In the genomic region with DNA sequence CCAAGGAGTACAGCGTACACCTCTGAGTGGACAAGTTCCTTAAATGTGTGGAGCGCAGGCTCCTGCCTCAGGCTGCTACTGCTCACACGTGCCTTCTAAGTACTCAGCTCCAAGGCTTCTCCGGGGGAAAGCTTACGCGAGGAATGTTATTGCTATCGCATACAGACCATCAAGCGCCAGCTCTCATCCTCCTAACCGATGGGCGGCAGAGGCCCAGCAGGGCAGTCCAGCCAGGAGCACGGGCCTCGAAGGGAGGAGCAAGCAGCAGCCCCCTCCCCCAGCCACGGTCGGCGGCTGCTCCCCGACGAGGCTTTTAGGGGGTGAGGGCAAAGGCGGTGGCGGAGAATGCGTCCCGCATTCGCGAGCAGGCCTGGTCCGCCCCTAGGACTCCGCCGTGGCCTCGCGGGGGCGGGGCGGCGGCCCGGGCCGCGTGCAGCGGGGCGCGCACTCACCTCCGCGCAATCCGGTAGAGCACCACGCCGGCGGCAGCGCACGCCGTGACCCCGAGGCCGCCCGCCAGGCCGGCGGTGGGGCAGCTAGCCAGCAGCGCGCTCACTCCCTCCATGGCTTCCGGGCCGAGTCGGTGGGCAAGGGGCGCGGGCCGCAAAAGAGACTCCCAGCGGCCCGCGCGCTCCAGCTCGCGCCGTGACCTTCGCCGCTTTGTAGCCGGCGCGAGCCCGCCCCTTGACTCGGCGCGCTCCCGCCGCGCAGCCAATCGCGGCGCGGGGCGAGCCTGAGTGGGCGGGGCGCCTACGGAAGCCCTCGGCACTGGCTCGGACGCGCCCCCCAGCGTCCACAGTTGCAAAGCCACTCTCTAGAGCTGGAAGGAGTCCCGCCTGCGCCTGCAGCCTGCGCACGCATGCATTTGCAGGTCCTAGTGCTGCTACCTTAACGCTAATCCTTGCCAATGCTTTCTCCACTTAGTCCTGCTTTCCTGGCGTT, we compare ENCODE assay signal across 8 mouse cellular contexts. TPM values are rescaled to one million over a fixed set of nuclear protein-coding genes. Genes with fewer than 3 reads are reported as not detected.
DNase-seq lines count a peak whose midpoint lies in the region; ATAC-seq lines count a peak whose summit lies in the region.

A gene (minus strand): TSS at position 662 of the 942 bp plus-strand sequence.

- no peaks in the 10 kb centered on the region for H3K9me3 ChIP-seq in megakaryocyte, embryonic 14.5 days

- H3K36me3 ChIP-seq in megakaryocyte, embryonic 14.5 days (replicated peaks; ENCODE audit: low read length), result peaks cover 26% of the 10 kb centered on the region

- peak; percentile 92 for ATAC-seq in common myeloid progenitor, adult 5-6 weeks (replicated peaks; ENCODE audit: low read depth, poor library complexity, severe bottlenecking)

- H3K4me3 ChIP-seq in megakaryocyte, embryonic 14.5 days (replicated peaks), result peak within 1 kb of the TSS; percentile 93

- peak; percentile 98 for DNase-seq in ZHBTc4 (ENCODE audit: low read depth, low spot score)
- peak; percentile 83 to 91 for DNase-seq in gastrocnemius, adult 8-10 months (ENCODE audit: low spot score in 2 of 2)
- peak; percentile 80 for DNase-seq in hindlimb bud, embryonic 11.5 days (ENCODE audit: extremely low spot score, low read depth, low spot score)
- DNase-seq in left cerebral cortex, adult 8-10 months (ENCODE audit: low spot score in 2 of 2), result peak; percentile 89 to 95
- DNase-seq in right cerebral cortex, postnatal 10 days (ENCODE audit: low spot score in 2 of 2), result peak; percentile 96 to 97
- DNase-seq in urinary bladder, postnatal 25 days (ENCODE audit: low spot score), result peak; percentile 96

- peaks cover 68% of the 10 kb centered on the region for H3K4me1 ChIP-seq in megakaryocyte, embryonic 14.5 days

- H3K27me3 ChIP-seq in megakaryocyte, embryonic 14.5 days (replicated peaks), result no peaks in the 10 kb centered on the region

RNA-seq across cellular contexts. Expression of the gene that starts here (rescaled TPM):
- total RNA-seq in common myeloid progenitor, adult 5-6 weeks (2017), result 9.0 and 15.5 TPM in 2 replicates
- total RNA-seq in gastrocnemius, adult 8-10 months (2022), result 10 to 100 TPM; 41.7 to 44.1 (median 42.9) TPM
- total RNA-seq in left cerebral cortex, adult 8-10 months (2022), result 10 to 100 TPM; 65.4 to 71.4 (median 69.0) TPM
- polyA plus RNA-seq in megakaryocyte, embryonic 14.5 days (2012; ENCODE audit: insufficient read depth, low replicate concordance), result 21.7 and 25.3 TPM in 2 replicates

Comparison
In these comparisons a context has a peak if more than half of its experiments do, and no peak if none do; other contexts are left out.
1. Peak in every context shown above with its lines: DNase-seq, ATAC-seq and H3K4me3 ChIP-seq.